Mouse (Mus musculus) Patski (cell line): Measurements from ENCODE around the gene Asic2. TPM values are rescaled to one million over a fixed set of nuclear protein-coding genes. Genes with fewer than 3 reads are reported as not detected.

Experiments
- ATAC-seq: fragments of 100-300 bp; one replicate; pipeline ENCODE4 v1.8.0; 2021
- CTCF ChIA-PET: fragments of 350-600 bp; sonication (Branson Sonifier 250); formaldehyde crosslinking; loops from one replicate; lab custom pipeline; 2022; ENCODE audit warnings: inconsistent platforms; lab: Charles Lee
- POLR2A ChIA-PET: fragments of 350-600 bp; sonication (Branson Sonifier 250); formaldehyde crosslinking; loops from one replicate; lab custom pipeline; 2022; ENCODE audit warnings: antibody characterized with exemption, inconsistent platforms; lab: Charles Lee
- DNase-seq: peaks from one replicate; pipeline ENCODE4 v3.0.0-alpha.2; 2011; ENCODE audit warnings: low read depth, low spot score
- H3K27me3 ChIP-seq: fragments of 371-371 bp; one replicate; pipeline ENCODE4 v1.5.1; 2021
- CTCF ChIP-seq: fragments of 100-300 bp; IDR thresholded peaks from one replicate; pipeline ENCODE4 v1.5.1; 2021
- in situ Hi-C: fragments of 300-500 bp; cut with MboI; formaldehyde crosslinking; loops from 3 replicates; pipeline ENCODE4 v1.11.1; 2018; ENCODE audit warnings: low pct_unique_long_range_greater_than_20kb, mixed read lengths
- polyA plus RNA-seq: library from polyadenylated mRNA; unstranded; gene quantifications from one replicate; pipeline ENCODE4 v1.2.3, GENCODE M21; 2021

Gene Asic2
- polyA plus RNA-seq, 1 experiment from 2014 or later, result 0.04 TPM

GRCm38 (mm10) chr11:81543189-81543588 is 425.1 kb downstream of the Asic2 start:
- no peaks in the 10 kb centered on the region for H3K27me3 ChIP-seq
- ChIA-PET POLR2A (no interaction called here), CTCF (no interaction called here)
- TF ChIP-seq CTCF, result no peak
- ATAC-seq (peak; percentile 98), DNase-seq (no peak)
- in situ Hi-C loops, result no loop called here

GRCm38 (mm10) chr11:81535121-81535717 is 433.0 kb downstream of the Asic2 start:
- CTCF ChIA-PET, result interaction anchor here (0.7 to 2.9 kb wide), 19 partner anchors 9 to 709 kb away, joined by 3 to 14 read pairs (median 4); no protein-coding TSS in a partner anchor
- in situ Hi-C loops, result no loop called here
- ATAC-seq (peak; percentile 63), DNase-seq (no peak)
- TF ChIP-seq CTCF, result no peak
- H3K27me3 ChIP-seq, result no peaks in the 10 kb centered on the region
- POLR2A ChIA-PET, result no interaction called here

- ChIA-PET CTCF (interaction anchor here (0.7 to 2.9 kb wide), 22 partner anchors 8 to 708 kb away, joined by 3 to 14 read pairs (median 4); no protein-coding TSS in a partner anchor), POLR2A (no interaction called here)
- peak; percentile 91 for TF ChIP-seq CTCF
- in situ Hi-C loops, result loop anchor here (5.0 kb wide), 1 partner anchor 157 kb away; no protein-coding TSS in a partner anchor
- no peaks in the 10 kb centered on the region for H3K27me3 ChIP-seq
- ATAC-seq (peak; percentile 80), DNase-seq (no peak)
Measured at GRCm38 (mm10) chr11:81534686-81535085, 433.6 kb downstream of the Asic2 start.

- no peak for TF ChIP-seq CTCF
- no peak for ATAC-seq
- ChIA-PET CTCF (no interaction called here), POLR2A (interaction anchor here (0.6 kb wide), 1 partner anchor 1827 kb away, joined by 3 read pairs; no protein-coding TSS in a partner anchor)
- in situ Hi-C loops, result loop anchor here (5.0 kb wide), 1 partner anchor 155 kb away; no protein-coding TSS in a partner anchor
- DNase-seq, result no peak
- no peaks in the 10 kb centered on the region for H3K27me3 ChIP-seq
Measured at GRCm38 (mm10) chr11:81531906-81532305, 436.4 kb downstream of the Asic2 start.

- in situ Hi-C loops, result no loop called here
- TF ChIP-seq CTCF, result no peak
- ATAC-seq (no peak), DNase-seq (no peak)
- ChIA-PET POLR2A (no interaction called here), CTCF (no interaction called here)
- H3K27me3 ChIP-seq, result peaks cover 3% of the 10 kb centered on the region
Measured at GRCm38 (mm10) chr11:81522927-81523326, 445.3 kb downstream of the Asic2 start.

GRCm38 (mm10) chr11:81521881-81522280 is 446.4 kb downstream of the Asic2 start:
- ATAC-seq (no peak), DNase-seq (no peak)
- in situ Hi-C loops, result no loop called here
- no peak for TF ChIP-seq CTCF
- POLR2A ChIA-PET, result no interaction called here
- CTCF ChIA-PET, result no interaction called here
- peaks cover 4% of the 10 kb centered on the region for H3K27me3 ChIP-seq

- ChIA-PET POLR2A (interaction anchor here (1.0 kb wide), 1 partner anchor 9 kb away, joined by 4 read pairs; no protein-coding TSS in a partner anchor), CTCF (interaction anchor here (1.4 kb wide), 1 partner anchor 17 kb away, joined by 5 read pairs; no protein-coding TSS in a partner anchor)
- in situ Hi-C loops, result no loop called here
- ATAC-seq, result no peak
- TF ChIP-seq CTCF, result no peak
- peaks cover 7% of the 10 kb centered on the region for H3K27me3 ChIP-seq
- DNase-seq, result no peak
Measured at GRCm38 (mm10) chr11:81518001-81518955, 450.0 kb downstream of the Asic2 start.

GRCm38 (mm10) chr11:81515754-81516153 is 452.5 kb downstream of the Asic2 start:
- ATAC-seq (no peak), DNase-seq (no peak)
- no peak for TF ChIP-seq CTCF
- ChIA-PET POLR2A (no interaction called here), CTCF (no interaction called here)
- H3K27me3 ChIP-seq, result peaks cover 7% of the 10 kb centered on the region
- in situ Hi-C loops, result no loop called here

- CTCF ChIA-PET, result no interaction called here
- DNase-seq (no peak), ATAC-seq (no peak)
- peaks cover 7% of the 10 kb centered on the region for H3K27me3 ChIP-seq
- in situ Hi-C loops, result no loop called here
- TF ChIP-seq CTCF, result no peak
- POLR2A ChIA-PET, result no interaction called here
Measured at GRCm38 (mm10) chr11:81512434-81512833, 455.8 kb downstream of the Asic2 start.

GRCm38 (mm10) chr11:81511401-81511800 is 456.9 kb downstream of the Asic2 start:
- H3K27me3 ChIP-seq, result peaks cover under 1% of the 10 kb centered on the region
- ChIA-PET POLR2A (no interaction called here), CTCF (no interaction called here)
- DNase-seq (no peak), ATAC-seq (no peak)
- TF ChIP-seq CTCF, result no peak
- in situ Hi-C loops, result no loop called here
